Mouse (Mus musculus): Measurements from ENCODE around the gene Cldn6. TPM values are rescaled to one million over a fixed set of nuclear protein-coding genes. Genes with fewer than 3 reads are reported as not detected.

The Cldn6 gene
- polyA plus RNA-seq, 1 experiment from 2014 or later: 189 TPM

- 0% methylated on average over 37 of the region's 37 CpGs for WGBS
- Histone ChIP-seq H3K27ac (peak overlapping the region; percentile 84), H3K4me2 (peak overlapping the region; percentile 89), H3K36me3 (no peaks in the 10 kb centered on the region), H3K4me1 (peaks cover 74% of the 10 kb centered on the region), H3K9me3 (replicated peaks) (no peaks in the 10 kb centered on the region), H3K4me3 (replicated peaks) (peak overlapping the region; percentile 58), H3K27me3 (peaks cover 50% of the 10 kb centered on the region), H3K9ac (peak overlapping the region; percentile 59)
- ATAC-seq (replicated peaks; ENCODE audit: low FRiP score): no peak
These were observed 2.5 kb upstream of the Cldn6 start for GRCm38 (mm10) chr17:23676473-23677031.

- Histone ChIP-seq H3K4me3 (replicated peaks) (peak within 1 kb of the TSS; percentile 58), H3K27ac (peak within 1 kb of the TSS; percentile 84), H3K9me3 (replicated peaks) (no peaks in the 10 kb centered on the region), H3K4me1 (peaks cover 81% of the 10 kb centered on the region), H3K36me3 (no peaks in the 10 kb centered on the region), H3K4me2 (peak within 1 kb of the TSS; percentile 89), H3K9ac (peak within 1 kb of the TSS; percentile 59), H3K27me3 (peaks cover 57% of the 10 kb centered on the region)
- ATAC-seq (replicated peaks; ENCODE audit: low FRiP score): peak; percentile 51
- WGBS: under 1% methylated on average over 34 of the region's 34 CpGs
These were observed 1.8 kb upstream of the Cldn6 start, which contains the start of gene Tnfrsf12a for GRCm38 (mm10) chr17:23677236-23677679. Tnfrsf12a (minus strand) TSS chr17:23677468.

- H3K9me3 ChIP-seq (replicated peaks): no peaks in the 10 kb centered on the region
- H3K4me1 ChIP-seq: peaks cover 88% of the 10 kb centered on the region
- 0 out of 2 replicates have a peak overlapping the region, but pooled peaks have one; percentile 81 for H3K27ac ChIP-seq
- H3K36me3 ChIP-seq: no peaks in the 10 kb centered on the region
- peaks cover 80% of the 10 kb centered on the region for H3K27me3 ChIP-seq
- ATAC-seq (replicated peaks; ENCODE audit: low FRiP score): no peak
- peak overlapping the region; percentile 65 for H3K4me2 ChIP-seq
- peak overlapping the region; percentile 47 for H3K4me3 ChIP-seq (replicated peaks)
- H3K9ac ChIP-seq: peak overlapping the region; percentile 47; the same call in 1 of the 2 replicates
- 64% methylated on average over 9 of the region's 9 CpGs for WGBS
These were observed 1.3 kb downstream of the Cldn6 start for GRCm38 (mm10) chr17:23680336-23680735.

- ATAC-seq (replicated peaks; ENCODE audit: low FRiP score): no peak
- peaks cover 76% of the 10 kb centered on the region for H3K27me3 ChIP-seq
- H3K36me3 ChIP-seq: no peaks in the 10 kb centered on the region
- H3K9me3 ChIP-seq (replicated peaks): no peaks in the 10 kb centered on the region
- 0 out of 2 replicates have a peak overlapping the region, but pooled peaks have one; percentile 12 for H3K9ac ChIP-seq
- peak overlapping the region; percentile 47 for H3K4me3 ChIP-seq (replicated peaks)
- H3K4me2 ChIP-seq: peak overlapping the region; percentile 65
- H3K27ac ChIP-seq: peak overlapping the region; percentile 94
- WGBS: 51% methylated on average over 10 of the region's 10 CpGs
- peaks cover 81% of the 10 kb centered on the region for H3K4me1 ChIP-seq
These were observed 2.0 kb downstream of the Cldn6 start for GRCm38 (mm10) chr17:23681086-23681485.

GRCm38 (mm10) chr17:23682092-23682491, 3.0 kb downstream of the Cldn6 start:
- Histone ChIP-seq H3K36me3 (no peaks in the 10 kb centered on the region), H3K4me2 (peak overlapping the region; percentile 65), H3K27me3 (peaks cover 70% of the 10 kb centered on the region), H3K4me1 (peaks cover 71% of the 10 kb centered on the region), H3K27ac (peak overlapping the region; percentile 94), H3K9ac (peak overlapping the region; percentile 47; the same call in 1 of the 2 replicates), H3K4me3 (replicated peaks) (peak overlapping the region; percentile 49), H3K9me3 (replicated peaks) (no peaks in the 10 kb centered on the region)
- 28% methylated on average over 4 of the region's 4 CpGs for WGBS
- ATAC-seq (replicated peaks; ENCODE audit: low FRiP score): no peak

GRCm38 (mm10) chr17:23682530-23682929, 3.5 kb downstream of the Cldn6 start:
- Histone ChIP-seq H3K4me2 (peak overlapping the region; percentile 65), H3K4me1 (peaks cover 69% of the 10 kb centered on the region), H3K27ac (peak overlapping the region; percentile 94), H3K4me3 (replicated peaks) (peak overlapping the region; percentile 49), H3K9me3 (replicated peaks) (no peaks in the 10 kb centered on the region), H3K9ac (peak overlapping the region; percentile 47; the same call in 1 of the 2 replicates), H3K36me3 (no peaks in the 10 kb centered on the region), H3K27me3 (peaks cover 70% of the 10 kb centered on the region)
- 63% methylated on average over 3 of the region's 3 CpGs for WGBS
- ATAC-seq (replicated peaks; ENCODE audit: low FRiP score): no peak

GRCm38 (mm10) chr17:23683226-23683625, 4.2 kb downstream of the Cldn6 start:
- H3K4me1 ChIP-seq: peaks cover 65% of the 10 kb centered on the region
- WGBS: 5% methylated on average over 15 of the region's 15 CpGs
- no peaks in the 10 kb centered on the region for H3K36me3 ChIP-seq
- H3K9ac ChIP-seq: peak overlapping the region; percentile 47
- H3K4me3 ChIP-seq (replicated peaks): peak overlapping the region; percentile 49
- peak; percentile 26 for ATAC-seq (replicated peaks; ENCODE audit: low FRiP score)
- no peaks in the 10 kb centered on the region for H3K9me3 ChIP-seq (replicated peaks)
- peaks cover 64% of the 10 kb centered on the region for H3K27me3 ChIP-seq
- peak overlapping the region; percentile 65 for H3K4me2 ChIP-seq
- H3K27ac ChIP-seq: peak overlapping the region; percentile 94

- peak within 1 kb of the TSS; percentile 49 for H3K4me3 ChIP-seq (replicated peaks)
- peaks cover 61% of the 10 kb centered on the region for H3K4me1 ChIP-seq
- no peaks in the 10 kb centered on the region for H3K36me3 ChIP-seq
- peak within 1 kb of the TSS; percentile 94 for H3K27ac ChIP-seq
- ATAC-seq (replicated peaks; ENCODE audit: low FRiP score): peak; percentile 90
- peak within 1 kb of the TSS; percentile 65 for H3K4me2 ChIP-seq
- peak within 1 kb of the TSS; percentile 47 for H3K9ac ChIP-seq
- H3K9me3 ChIP-seq (replicated peaks): no peaks in the 10 kb centered on the region
- WGBS: 10% methylated on average over 15 of the region's 15 CpGs
- peaks cover 56% of the 10 kb centered on the region for H3K27me3 ChIP-seq
These were observed 5.0 kb downstream of the Cldn6 start, which contains the start of gene Cldn9 for GRCm38 (mm10) chr17:23683856-23684672. Cldn9 (minus strand) TSS chr17:23684026.

GRCm38 (mm10) chr17:23694491-23694890, 15.4 kb downstream of the Cldn6 start:
- no peak overlapping the region for H3K4me3 ChIP-seq (replicated peaks)
- peaks cover 14% of the 10 kb centered on the region for H3K27me3 ChIP-seq
- H3K36me3 ChIP-seq: no peaks in the 10 kb centered on the region
- no peaks in the 10 kb centered on the region for H3K9me3 ChIP-seq (replicated peaks)
- peak overlapping the region; percentile 78 for H3K27ac ChIP-seq
- no peak overlapping the region for H3K9ac ChIP-seq
- WGBS: 79% methylated on average over 1 of the region's 1 CpGs
- no peak for ATAC-seq (replicated peaks; ENCODE audit: low FRiP score)
- peaks cover 42% of the 10 kb centered on the region for H3K4me1 ChIP-seq
- H3K4me2 ChIP-seq: no peak overlapping the region

- 16% methylated on average over 3 of the region's 3 CpGs for WGBS
- H3K27ac ChIP-seq: peak overlapping the region; percentile 78
- ATAC-seq (replicated peaks; ENCODE audit: low FRiP score): peak; percentile 70
These were observed 16.8 kb downstream of the Cldn6 start for GRCm38 (mm10) chr17:23695801-23696200.

GRCm38 (mm10) chr17:23699131-23700077, 20.4 kb downstream of the Cldn6 start:
- Histone ChIP-seq H3K9me3 (replicated peaks) (no peaks in the 10 kb centered on the region), H3K4me2 (peak overlapping the region; percentile 96), H3K27ac (peak overlapping the region; percentile 39), H3K27me3 (peaks cover 30% of the 10 kb centered on the region), H3K4me3 (replicated peaks) (peak overlapping the region; percentile 69), H3K9ac (peak overlapping the region; percentile 55), H3K36me3 (no peaks in the 10 kb centered on the region), H3K4me1 (peaks cover 43% of the 10 kb centered on the region)
- peak; percentile 24 for ATAC-seq (replicated peaks; ENCODE audit: low FRiP score)
- under 1% methylated on average over 79 of the region's 101 CpGs for WGBS

More at GRCm38 (mm10) chr17:23695801-23696200, 16.8 kb downstream of the Cldn6 start:
- Histone ChIP-seq H3K9me3 (replicated peaks) (no peaks in the 10 kb centered on the region), H3K4me2 (no peak overlapping the region), H3K4me3 (replicated peaks) (no peak overlapping the region), H3K9ac (no peak overlapping the region), H3K36me3 (no peaks in the 10 kb centered on the region), H3K27me3 (peaks cover 22% of the 10 kb centered on the region), H3K4me1 (peaks cover 48% of the 10 kb centered on the region)
